22 mouse cellular contexts compared by ENCODE assay signal in the genomic region with DNA sequence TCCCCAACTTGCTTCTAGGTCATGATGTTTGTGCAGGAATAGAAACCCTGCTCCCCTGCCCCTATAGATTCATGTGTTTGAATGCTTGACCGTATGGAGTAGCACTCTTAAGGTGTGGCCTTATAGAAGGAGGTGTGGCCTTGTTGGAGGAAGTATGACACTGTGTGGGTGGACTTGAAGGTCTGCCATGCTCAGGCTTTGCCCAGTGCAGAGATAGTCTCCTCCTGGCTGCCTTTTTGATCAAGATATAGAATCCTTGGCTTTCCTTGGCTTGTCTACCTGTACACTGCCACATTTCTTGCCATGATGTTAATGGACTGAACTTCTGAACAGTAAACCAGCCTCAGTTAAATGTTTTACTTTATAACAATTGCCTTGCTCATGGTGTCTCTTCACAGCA. TPM values are rescaled to one million over a fixed set of nuclear protein-coding genes. Genes with fewer than 3 reads are reported as not detected.
A peak's percentile ranks its signal among the peaks of the same experiment; 100 is the strongest.
DNase-seq lines count a peak whose midpoint lies in the region; ATAC-seq lines count a peak whose summit lies in the region.
"Had no signal": no experiment of that assay in that cellular context is flagged by ENCODE, and none has a peak within 500 bp of the region (broad histone marks: within the 10 kb centered on the region; RNA-seq: fewer than 3 reads in every experiment).

No protein-coding gene starts in this region.

- ATAC-seq in megakaryocyte, adult 5-6 weeks (ENCODE audit: poor library complexity, severe bottlenecking) = peak; percentile 57
- 0 out of 2 replicates have a peak, but pooled peaks have one; percentile 39 for ATAC-seq in neutrophil, adult 5-6 weeks (ENCODE audit: extremely low read depth, insufficient number of reproducible peaks, low FRiP score, poor library complexity, severe bottlenecking)
- ATAC-seq: activated CD4-positive, CD25-positive, alpha-beta regulatory T cell, adult 4 months; CD4-positive, CD25-positive, alpha-beta regulatory T cell, adult 4 months; Patski had no signal

- peak; percentile 87 for DNase-seq in fat pad, adult 2 months (ENCODE audit: extremely low read depth, low read depth, low spot score)
- DNase-seq in lung, postnatal 10 days = no peak
- DNase-seq in left cerebral cortex, adult 11 months (ENCODE audit: low spot score) = no peak
- DNase-seq in ovary, postnatal 10 days (ENCODE audit: low spot score) = no peak
- DNase-seq: adrenal gland, adult 2 months; adrenal gland, adult 8-10 months; adrenal gland, postnatal 10 days; adrenal gland, postnatal 14 days; adrenal gland, postnatal 25 days; adrenal gland, postnatal 36 days; B cell, adult 2 months; cerebellum, adult 11 months; cerebellum, adult 11-12 months; cerebellum, adult 18-20 months had no signal

RNA-seq across cellular contexts. Expression of gene Adgb, which starts 8.0 kb away (rescaled TPM):
- 0.27 and 1.4 TPM in 2 replicates for total RNA-seq in megakaryocyte, adult 5-6 weeks (2015)
- total RNA-seq in megakaryocyte, adult 5-6 weeks (2017) = 0.40 and 0.53 TPM in 2 replicates
- total RNA-seq in neutrophil, adult 5-6 weeks (2017) = 0.74 and 1.3 TPM in 2 replicates
- total RNA-seq: CH12.LX, ES-E14, MEL had no signal
